In the genomic region with DNA sequence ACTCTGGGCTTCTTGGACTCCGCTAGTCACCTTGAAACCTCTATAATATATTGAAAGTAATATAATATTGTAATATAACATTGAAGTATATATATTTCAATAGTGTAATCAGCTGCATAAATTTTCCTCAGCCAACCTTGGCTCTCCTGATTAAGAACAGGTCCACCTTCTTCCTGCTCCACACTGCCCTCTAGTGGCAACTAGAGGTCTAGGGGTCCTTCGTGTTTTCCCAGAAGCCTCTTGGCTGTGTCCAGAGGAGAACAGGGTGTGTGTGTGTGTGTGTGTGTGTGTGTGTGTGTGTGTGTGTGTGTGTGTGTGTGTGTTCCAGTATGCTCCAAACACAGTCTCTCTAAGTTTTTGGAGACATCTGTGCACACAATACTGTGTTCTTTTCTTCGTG, we compare ENCODE assay signal across 7 mouse cellular contexts. TPM values are rescaled to one million over a fixed set of nuclear protein-coding genes. Genes with fewer than 3 reads are reported as not detected.
DNase-seq lines count a peak whose midpoint lies in the region; ATAC-seq lines count a peak whose summit lies in the region.

No protein-coding gene starts in this region.

- ATAC-seq in common myeloid progenitor, adult 5-6 weeks (replicated peaks; ENCODE audit: low read depth, poor library complexity, severe bottlenecking) = peak; percentile 62

- DNase-seq in CD8-positive naive resting alpha-beta T cell, adult 2 months (ENCODE audit: low read depth in 2 of 2, low spot score in 2 of 2) = peak; percentile 73 to 75
- DNase-seq in R1 (ENCODE audit: low read depth, low spot score) = peak; percentile 90
- DNase-seq in gastrocnemius, postnatal 25 days = peak; percentile 62
- DNase-seq in kidney, postnatal 10 days = peak; percentile 88
- DNase-seq in lung, postnatal 36 days = peak; percentile 87
- DNase-seq in right cerebral cortex, postnatal 25 days = peak; percentile 54

RNA-seq across cellular contexts. Expression of a gene that starts 8.6 kb away (rescaled TPM):
- not detected in 2 replicates for total RNA-seq in common myeloid progenitor, adult 5-6 weeks (2017)
- 100 to 1,000 TPM in 1 of 2 experiments, 10 to 100 TPM in 1; 73.2 to 356 TPM for total RNA-seq in gastrocnemius, postnatal 25 days (2021)

RNA-seq across cellular contexts. Expression of a gene that starts 21.9 kb away (rescaled TPM):
- 1.6 and 2.2 TPM in 2 replicates for total RNA-seq in common myeloid progenitor, adult 5-6 weeks (2017)
- 100 to 1,000 TPM in 1 of 2 experiments, 10 to 100 TPM in 1; 56.9 to 161 TPM for total RNA-seq in gastrocnemius, postnatal 25 days (2021)

RNA-seq across cellular contexts. Expression of a gene that starts 30.6 kb away (rescaled TPM):
- not detected in 2 replicates for total RNA-seq in common myeloid progenitor, adult 5-6 weeks (2017)
- total RNA-seq in gastrocnemius, postnatal 25 days (2021) = not detected

RNA-seq across cellular contexts. Expression of a gene that starts 48.4 kb away (rescaled TPM):
- not detected in 2 replicates for total RNA-seq in common myeloid progenitor, adult 5-6 weeks (2017)
- 1 to 10 TPM; 6.2 to 8.4 TPM for total RNA-seq in gastrocnemius, postnatal 25 days (2021)

Comparison
In these comparisons a context has a peak if more than half of its experiments do, and no peak if none do; other contexts are left out.
1. Peak in every context shown above with its lines: DNase-seq and ATAC-seq.
2. RNA of a gene that starts 8.6 kb away (total RNA-seq): 73.2 to 356 TPM in gastrocnemius, postnatal 25 days; not detected in common myeloid progenitor, adult 5-6 weeks; every median in the first group is over 10 times any median in the second.
3. RNA of a gene that starts 21.9 kb away (total RNA-seq): 56.9 to 161 TPM in gastrocnemius, postnatal 25 days; 1.6 to 2.2 TPM in common myeloid progenitor, adult 5-6 weeks; every median in the first group is over 10 times any median in the second.